Mouse (Mus musculus) mature B cell (primary cell): ENCODE data around the gene Hs1bp3.

ENCODE experiments used
- in situ Hi-C: fragments of 300-500 bp; cut with MboI; formaldehyde crosslinking; loops from 2 replicates; pipeline ENCODE4 v1.14.3; 2019

Hs1bp3 gene

GRCm38 (mm10) chr12:8335503-8335902 is 22.3 kb downstream of the Hs1bp3 start:
- in situ Hi-C loops = no loop called here

GRCm38 (mm10) chr12:8336601-8337285 is 23.5 kb downstream of the Hs1bp3 start:
- in situ Hi-C loops = no loop called here

GRCm38 (mm10) chr12:8337286-8338060 is 24.2 kb downstream of the Hs1bp3 start:
- in situ Hi-C loops = no loop called here

GRCm38 (mm10) chr12:8338491-8338890 is 25.3 kb downstream of the Hs1bp3 start:
- in situ Hi-C loops = no loop called here

DNA sequence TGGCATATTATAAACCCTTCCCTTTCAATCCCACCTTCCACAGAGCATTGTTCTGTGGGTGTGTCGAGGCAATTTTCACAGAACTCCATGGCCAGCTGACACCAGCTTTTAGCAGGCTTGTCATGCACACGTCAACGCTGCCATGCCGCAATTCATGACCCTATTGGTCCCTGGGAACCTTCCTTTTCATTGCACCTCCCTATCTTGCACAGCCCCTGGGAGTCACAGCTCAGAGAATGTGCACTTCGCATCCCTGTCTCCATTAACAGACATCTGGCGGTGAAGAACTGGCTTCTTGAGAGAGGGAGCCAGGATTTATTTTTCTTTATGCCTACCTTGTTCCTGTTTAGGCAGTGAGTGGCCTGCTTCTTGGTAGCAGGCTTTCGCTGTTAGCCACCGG is 25.7 kb downstream of the Hs1bp3 start:
- in situ Hi-C loops = no loop called here

DNA sequence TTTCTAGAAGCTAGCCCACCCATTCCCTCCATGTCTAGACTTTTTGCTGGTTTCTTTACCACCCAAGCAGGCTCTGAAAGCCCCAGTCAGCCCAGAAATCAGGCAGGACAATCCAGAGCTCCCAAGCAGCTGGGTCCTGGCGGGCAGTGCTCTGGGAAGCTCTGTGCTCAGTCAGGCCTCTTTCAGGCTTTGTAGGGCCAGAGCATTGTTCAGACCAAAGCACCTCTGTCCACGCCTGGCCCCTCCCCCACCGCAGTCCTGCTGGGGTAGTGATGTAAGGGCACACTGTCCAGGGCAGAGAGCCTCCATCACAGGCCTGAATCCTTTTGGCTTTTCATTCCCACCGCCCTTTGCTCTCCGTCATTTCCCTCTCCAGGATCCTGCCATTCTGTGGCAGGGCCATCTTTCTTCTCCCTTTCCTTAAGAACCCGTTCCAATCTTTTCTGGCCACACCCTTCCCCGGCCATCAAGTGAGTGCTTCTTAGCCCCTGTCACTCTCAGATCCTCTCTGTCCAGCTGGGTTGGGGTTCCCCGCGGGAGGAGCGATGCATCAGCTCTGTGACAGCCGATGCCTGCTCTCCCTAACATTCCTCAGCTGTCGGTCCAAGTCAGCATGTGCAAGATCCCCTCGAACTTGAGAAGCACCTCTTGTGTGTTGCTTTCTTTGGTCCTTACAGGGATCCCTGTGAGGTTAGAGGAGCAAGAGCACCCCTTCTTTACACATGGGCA is 26.5 kb downstream of the Hs1bp3 start:
- in situ Hi-C loops = no loop called here

GRCm38 (mm10) chr12:8341008-8341407 is 27.8 kb downstream of the Hs1bp3 start:
- in situ Hi-C loops = no loop called here

- in situ Hi-C loops = no loop called here
Observed at GRCm38 (mm10) chr12:8343381-8343780, 30.1 kb downstream of the Hs1bp3 start.

DNA sequence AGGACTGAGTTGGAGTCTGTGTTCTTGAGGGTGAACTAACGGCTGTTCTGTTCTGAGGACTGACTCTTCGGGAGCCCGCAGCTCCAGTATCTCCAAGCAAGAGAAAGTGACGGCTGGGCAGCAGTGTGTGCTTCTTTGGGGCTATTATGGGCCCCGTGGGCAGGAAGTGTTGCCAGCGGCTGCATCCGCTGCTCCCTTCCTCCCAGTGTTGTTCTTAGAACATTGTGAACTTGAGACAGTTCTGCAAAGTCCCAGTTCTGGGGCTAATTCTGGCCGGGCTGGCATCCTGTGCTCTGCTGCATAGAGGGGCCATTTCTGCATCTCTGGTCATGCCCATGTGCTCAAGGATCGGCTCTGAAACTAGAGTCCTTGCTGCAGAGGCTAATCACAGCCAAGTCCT is 31.7 kb downstream of the Hs1bp3 start:
- in situ Hi-C loops = no loop called here

DNA sequence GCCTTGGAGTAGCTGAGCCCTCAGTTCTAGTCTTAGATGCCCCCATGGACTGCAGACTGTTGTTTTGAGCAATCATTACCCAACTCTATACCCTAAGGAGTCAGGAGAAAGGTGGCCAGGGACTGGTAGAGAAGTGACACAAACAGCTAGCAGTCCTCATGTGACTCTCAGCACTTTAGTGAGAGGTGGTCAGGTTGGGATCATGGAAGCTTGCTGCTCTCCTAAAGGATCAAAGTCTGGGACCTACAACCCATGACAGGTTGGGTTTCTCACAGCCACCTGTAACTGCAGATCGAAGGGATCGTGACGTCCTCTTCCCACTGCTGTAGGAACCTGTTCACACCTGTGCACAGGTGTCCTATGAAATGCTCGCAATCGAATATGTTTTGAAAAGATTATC is 32.3 kb downstream of the Hs1bp3 start:
- in situ Hi-C loops = no loop called here

GRCm38 (mm10) chr12:8347746-8348462 is 34.7 kb downstream of the Hs1bp3 start:
- in situ Hi-C loops = no loop called here

DNA sequence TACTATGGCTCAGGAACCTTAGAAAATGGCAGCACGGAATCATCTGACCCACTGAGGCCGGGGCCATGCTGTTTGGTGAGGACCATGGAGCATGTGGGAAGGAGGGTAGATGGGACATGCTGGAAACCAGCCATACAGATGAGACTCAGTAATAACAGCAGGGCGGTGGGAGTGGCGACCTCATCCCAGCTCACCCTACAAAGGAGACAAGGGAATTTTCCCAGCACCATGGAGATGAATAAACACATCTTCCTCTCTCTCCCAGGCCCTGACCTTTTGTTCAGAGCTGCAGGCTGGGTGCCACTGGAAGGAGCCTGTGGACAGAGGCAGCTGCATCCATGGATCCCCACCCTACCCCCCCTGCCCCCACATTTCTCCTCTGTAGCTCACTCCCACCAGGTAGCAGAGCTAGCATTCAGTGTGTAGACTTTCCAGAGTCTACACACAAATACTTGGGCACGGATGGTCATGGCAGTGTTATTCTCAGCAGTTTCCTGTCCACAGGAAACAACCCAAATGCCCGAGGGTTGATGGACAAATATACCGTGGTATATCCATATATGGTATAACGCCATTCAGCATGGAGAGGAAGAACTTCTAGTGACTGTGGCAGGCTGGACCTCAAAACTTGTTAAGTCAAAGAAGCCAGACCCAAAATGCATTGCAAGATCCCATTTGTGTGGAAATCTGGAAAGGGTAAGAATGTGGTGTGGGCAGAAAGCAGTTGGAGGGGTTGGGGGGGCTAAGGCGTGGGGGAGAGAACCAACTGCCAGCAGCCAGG is 35.7 kb downstream of the Hs1bp3 start:
- in situ Hi-C loops = no loop called here

- in situ Hi-C loops = no loop called here
Observed at GRCm38 (mm10) chr12:8351025-8351903, 38.0 kb downstream of the Hs1bp3 start.

- in situ Hi-C loops = no loop called here
Observed at GRCm38 (mm10) chr12:8353071-8353470, 39.8 kb downstream of the Hs1bp3 start.

DNA sequence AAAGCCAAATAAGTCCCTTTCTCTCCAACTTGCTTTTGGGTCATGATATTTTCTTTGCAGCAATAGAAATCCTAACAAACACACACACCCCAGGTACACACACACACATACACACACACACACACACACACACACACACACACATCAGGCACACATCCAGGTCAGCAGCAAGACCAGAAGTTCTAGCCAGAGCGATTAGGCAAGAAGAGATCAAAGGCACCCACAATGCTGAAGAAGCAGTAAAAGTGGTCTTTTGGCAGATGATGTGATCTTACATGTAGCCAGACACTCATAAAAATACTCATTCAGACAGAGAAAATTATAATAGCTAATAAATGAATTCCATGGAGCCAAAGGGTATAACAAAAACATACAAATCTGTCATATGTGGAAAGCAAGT is 41.0 kb downstream of the Hs1bp3 start:
- in situ Hi-C loops = no loop called here

- in situ Hi-C loops = no loop called here
Observed at GRCm38 (mm10) chr12:8355011-8355410, 41.8 kb downstream of the Hs1bp3 start.

- in situ Hi-C loops = no loop called here
Observed at GRCm38 (mm10) chr12:8357449-8357848, 44.2 kb downstream of the Hs1bp3 start.

DNA sequence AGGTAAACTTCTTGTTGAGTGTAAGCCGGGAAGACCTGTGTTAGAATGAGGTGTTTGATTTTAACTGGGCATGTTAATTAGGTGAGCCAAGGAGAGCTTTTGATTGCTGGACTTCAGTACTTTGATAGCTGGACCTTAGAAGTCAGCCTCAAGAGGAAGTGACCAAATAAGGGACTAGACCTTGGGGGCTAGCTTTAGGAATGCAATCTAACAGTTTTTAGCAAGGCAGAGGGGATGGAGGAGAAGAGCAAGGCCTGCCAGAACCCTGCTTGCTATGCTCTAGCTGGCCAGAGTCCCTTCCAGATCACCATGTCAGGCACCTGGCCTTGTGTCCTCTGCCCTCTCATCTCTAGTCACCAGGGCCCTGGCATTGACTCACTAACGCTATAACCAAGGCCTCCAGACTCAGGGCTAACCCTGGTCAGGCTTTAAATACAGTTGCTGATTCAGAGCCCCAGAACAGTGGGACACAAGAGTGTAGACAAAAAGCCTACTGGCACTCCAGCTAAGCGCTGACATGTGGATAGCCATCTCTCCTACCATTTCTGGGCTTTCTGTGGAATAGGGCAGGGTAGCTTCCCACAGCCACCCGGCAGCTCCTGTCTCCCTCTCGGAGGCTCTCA is 45.2 kb downstream of the Hs1bp3 start:
- in situ Hi-C loops = no loop called here

GRCm38 (mm10) chr12:8359418-8360112 is 46.3 kb downstream of the Hs1bp3 start:
- in situ Hi-C loops = no loop called here
